Mouse (Mus musculus) cerebellum, adult 2 months (tissue): Measurements from ENCODE around the gene Erc2.

Source experiments
- CTCF ChIP-seq: fragments of 200-500 bp; IDR thresholded peaks from 2 replicates; pipeline ENCODE4 v1.5.1; 2011; ENCODE audit warnings: low read depth, mild to moderate bottlenecking, control low read depth, low read length, moderate library complexity, borderline replicate concordance; ENCODE audit not compliant: insufficient read depth
- POLR2A ChIP-seq: fragments of 200-500 bp; IDR thresholded peaks from 2 replicates; pipeline ENCODE4 v1.6.1; 2011; ENCODE audit warnings: low read length, control low read depth, borderline replicate concordance; ENCODE audit not compliant: insufficient read depth

DNA sequence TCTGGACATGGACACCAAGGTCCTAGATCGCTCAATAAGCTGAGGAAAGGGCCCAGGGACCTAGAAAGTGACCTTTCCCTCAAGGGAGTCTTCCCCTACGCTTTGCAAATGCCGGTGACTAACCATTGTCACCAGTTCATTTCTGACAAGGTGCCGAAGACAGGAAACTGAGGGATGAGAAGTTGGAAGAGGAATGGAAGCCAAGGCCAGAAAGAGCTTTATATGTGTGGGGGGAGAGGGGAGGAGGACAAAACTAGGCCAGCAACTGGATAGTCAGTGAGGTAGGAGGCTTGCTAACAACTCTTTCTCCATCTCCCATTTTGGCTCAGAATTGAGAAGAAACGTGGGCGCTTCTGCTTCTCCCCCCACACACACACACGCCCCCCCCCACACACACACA lies 791.3 kb downstream of the Erc2 start:
- TF ChIP-seq CTCF (no peak), POLR2A (no peak)
